Mouse (Mus musculus): ENCODE measurements around the gene Cd2bp2. TPM values are rescaled to one million over a fixed set of nuclear protein-coding genes. Genes with fewer than 3 reads are reported as not detected.

Cd2bp2 gene
- total and polyA plus RNA-seq, 2 experiments from 2014 or later, result 57.0 to 75.0 TPM

GRCm38 (mm10) chr7:127217901-127218642 is 22.2 kb upstream of the Cd2bp2 start:
- DNase-seq (ENCODE audit: low spot score) (no peak), ATAC-seq (no peak)
- no peaks in the 10 kb centered on the region for H3K4me1 ChIP-seq (ENCODE audit: insufficient read depth, low read length)
- H3K27ac ChIP-seq, result no peak overlapping the region
- no peak overlapping the region for H3K4me2 ChIP-seq (ENCODE audit: low read depth, low read length)
- TF ChIP-seq CTCF (IDR thresholded peaks at IDR 0.05; ENCODE audit: low read depth), result no peak
- H3K9ac ChIP-seq (replicated peaks; ENCODE audit: low read length), result no peak overlapping the region
- 86% methylated on average over 10 of the region's 10 CpGs for WGBS
- no peaks in the 10 kb centered on the region for H3K27me3 ChIP-seq (ENCODE audit: insufficient read depth, low read length)
- H3K36me3 ChIP-seq (ENCODE audit: insufficient read depth, low read length), result no peaks in the 10 kb centered on the region
- H3K4me3 ChIP-seq (ENCODE audit: low read length), result no peak overlapping the region
- no peaks in the 10 kb centered on the region for H3K9me3 ChIP-seq (ENCODE audit: low read length)

GRCm38 (mm10) chr7:127217475-127217874 is 21.6 kb upstream of the Cd2bp2 start:
- WGBS, result 91% methylated on average over 6 of the region's 6 CpGs
- no peak for ATAC-seq

GRCm38 (mm10) chr7:127216307-127216706 is 20.5 kb upstream of the Cd2bp2 start:
- no peak for TF ChIP-seq CTCF (IDR thresholded peaks at IDR 0.05; ENCODE audit: low read depth)
- Histone ChIP-seq H3K4me1 (ENCODE audit: insufficient read depth, low read length) (no peaks in the 10 kb centered on the region), H3K36me3 (ENCODE audit: insufficient read depth, low read length) (no peaks in the 10 kb centered on the region), H3K27me3 (ENCODE audit: insufficient read depth, low read length) (no peaks in the 10 kb centered on the region), H3K4me3 (ENCODE audit: low read length) (no peak overlapping the region), H3K9ac (replicated peaks; ENCODE audit: low read length) (no peak overlapping the region), H3K4me2 (ENCODE audit: low read depth, low read length) (no peak overlapping the region), H3K9me3 (ENCODE audit: low read length) (no peaks in the 10 kb centered on the region), H3K27ac (no peak overlapping the region)
- no peak for ATAC-seq
- no peak for DNase-seq (ENCODE audit: low spot score)
- 85% methylated on average over 5 of the region's 5 CpGs for WGBS

More at GRCm38 (mm10) chr7:127217475-127217874, 21.6 kb upstream of the Cd2bp2 start:
- no peak overlapping the region for H3K4me2 ChIP-seq (ENCODE audit: low read depth, low read length)
- no peak overlapping the region for H3K9ac ChIP-seq (replicated peaks; ENCODE audit: low read length)
- H3K9me3 ChIP-seq (ENCODE audit: low read length), result no peaks in the 10 kb centered on the region
- no peak for TF ChIP-seq CTCF (IDR thresholded peaks at IDR 0.05; ENCODE audit: low read depth)
- H3K27me3 ChIP-seq (ENCODE audit: insufficient read depth, low read length), result no peaks in the 10 kb centered on the region
- H3K27ac ChIP-seq, result no peak overlapping the region
- DNase-seq (ENCODE audit: low spot score), result no peak
- no peaks in the 10 kb centered on the region for H3K4me1 ChIP-seq (ENCODE audit: insufficient read depth, low read length)
- H3K4me3 ChIP-seq (ENCODE audit: low read length), result no peak overlapping the region
- no peaks in the 10 kb centered on the region for H3K36me3 ChIP-seq (ENCODE audit: insufficient read depth, low read length)

- Histone ChIP-seq H3K36me3 (ENCODE audit: insufficient read depth, low read length) (no peaks in the 10 kb centered on the region), H3K4me2 (ENCODE audit: low read depth, low read length) (peak overlapping the region; percentile 38), H3K27ac (no peak overlapping the region), H3K4me3 (ENCODE audit: low read length) (peak overlapping the region; percentile 18), H3K4me1 (ENCODE audit: insufficient read depth, low read length) (no peaks in the 10 kb centered on the region), H3K9ac (replicated peaks; ENCODE audit: low read length) (no peak overlapping the region; the same call in 1 of the 2 replicates), H3K27me3 (ENCODE audit: insufficient read depth, low read length) (no peaks in the 10 kb centered on the region), H3K9me3 (ENCODE audit: low read length) (no peaks in the 10 kb centered on the region)
- ATAC-seq (peak; percentile 42; the same call in 1 of the 2 replicates), DNase-seq (ENCODE audit: low spot score) (peak; percentile 79)
- 26% methylated on average over 33 of the region's 33 CpGs for WGBS
- TF ChIP-seq CTCF (IDR thresholded peaks at IDR 0.05; ENCODE audit: low read depth), result peak; percentile 85
Measured at GRCm38 (mm10) chr7:127214981-127215871, 19.4 kb upstream of the Cd2bp2 start.

GRCm38 (mm10) chr7:127214521-127214920 is 18.7 kb upstream of the Cd2bp2 start:
- TF ChIP-seq CTCF (IDR thresholded peaks at IDR 0.05; ENCODE audit: low read depth), result no peak
- no peak overlapping the region; the same call in 1 of the 2 replicates for H3K9ac ChIP-seq (replicated peaks; ENCODE audit: low read length)
- WGBS, result 43% methylated on average over 21 of the region's 21 CpGs

GRCm38 (mm10) chr7:127213930-127214329 is 18.1 kb upstream of the Cd2bp2 start:
- Histone ChIP-seq H3K9me3 (ENCODE audit: low read length) (no peaks in the 10 kb centered on the region), H3K9ac (replicated peaks; ENCODE audit: low read length) (no peak overlapping the region), H3K4me2 (ENCODE audit: low read depth, low read length) (no peak overlapping the region), H3K4me1 (ENCODE audit: insufficient read depth, low read length) (no peaks in the 10 kb centered on the region), H3K27me3 (ENCODE audit: insufficient read depth, low read length) (no peaks in the 10 kb centered on the region), H3K4me3 (ENCODE audit: low read length) (no peak overlapping the region), H3K27ac (no peak overlapping the region), H3K36me3 (ENCODE audit: insufficient read depth, low read length) (no peaks in the 10 kb centered on the region)
- ATAC-seq (no peak), DNase-seq (ENCODE audit: low spot score) (no peak)
- TF ChIP-seq CTCF (IDR thresholded peaks at IDR 0.05; ENCODE audit: low read depth), result no peak
- WGBS, result 53% methylated on average over 12 of the region's 12 CpGs

More at GRCm38 (mm10) chr7:127214521-127214920, 18.7 kb upstream of the Cd2bp2 start:
- H3K36me3 ChIP-seq (ENCODE audit: insufficient read depth, low read length), result no peaks in the 10 kb centered on the region
- H3K4me2 ChIP-seq (ENCODE audit: low read depth, low read length), result peak overlapping the region; percentile 38
- H3K27ac ChIP-seq, result no peak overlapping the region
- H3K27me3 ChIP-seq (ENCODE audit: insufficient read depth, low read length), result no peaks in the 10 kb centered on the region
- DNase-seq (ENCODE audit: low spot score) (no peak), ATAC-seq (no peak)
- H3K4me3 ChIP-seq (ENCODE audit: low read length), result no peak overlapping the region
- H3K9me3 ChIP-seq (ENCODE audit: low read length), result no peaks in the 10 kb centered on the region
- no peaks in the 10 kb centered on the region for H3K4me1 ChIP-seq (ENCODE audit: insufficient read depth, low read length)

Data from hindbrain, postnatal 0 days (tissue).